Mouse (Mus musculus) liver, embryonic 14.5 days (tissue): ENCODE measurements around the gene Pagr1b. TPM values are rescaled to one million over a fixed set of nuclear protein-coding genes. Genes with fewer than 3 reads are reported as not detected.

ENCODE experiments used
- ATAC-seq: fragments of 200-750 bp; cut with Nextera tagmentation; 2 replicates; pipeline ENCODE4 v1.8.0; 2017; ENCODE audit warnings: moderate number of reproducible peaks, mild to moderate bottlenecking, moderate library complexity; ENCODE audit not compliant: insufficient read depth
- DNase-seq, 3 experiments: peaks; one replicate each; pipeline ENCODE4 v3.0.0-alpha.2; 2012 to 2013; ENCODE audit warnings: low read depth in 3 of 3, low spot score in 3 of 3
- H3K27ac ChIP-seq: fragments of 300-500 bp; sonication (generic); 2 replicates; pipeline ENCODE4 v1.5.1; 2014; ENCODE audit warnings: moderate library complexity, mild to moderate bottlenecking, control low read depth, inconsistent platforms
- H3K27me3 ChIP-seq: fragments of 300-500 bp; sonication (generic); 2 replicates; pipeline ENCODE4 v1.6.1; 2014; ENCODE audit warnings: mild to moderate bottlenecking, low read length, moderate library complexity; ENCODE audit not compliant: control insufficient read depth, insufficient read depth
- H3K36me3 ChIP-seq: fragments of 300-500 bp; sonication (generic); replicated peaks from 2 replicates; pipeline ENCODE4 v1.6.1; 2014; ENCODE audit warnings: low read depth; ENCODE audit not compliant: control insufficient read depth, insufficient read depth
- H3K4me1 ChIP-seq, 2 experiments: fragments of 200-500 bp in 1 of 2; fragments of 300-500 bp in 1 of 2; sonication (generic) in 1 of 2; replicated peaks; 2 replicates each; pipeline ENCODE4 v1.6.1; 2012 to 2014; ENCODE audit warnings: antibody characterized with exemption in 1 of 2, inconsistent platforms in 1 of 2, low read length in 1 of 2; ENCODE audit not compliant: control insufficient read depth in 2 of 2, insufficient read depth in 2 of 2
- H3K4me2 ChIP-seq: fragments of 300-500 bp; sonication (generic); 2 replicates; pipeline ENCODE4 v1.6.1; 2014; ENCODE audit warnings: low read depth, mild to moderate bottlenecking, control low read depth, moderate library complexity
- H3K4me3 ChIP-seq, 2 experiments: fragments of 200-500 bp in 1 of 2; fragments of 300-500 bp in 1 of 2; sonication (generic) in 1 of 2; 2 replicates each; pipeline ENCODE4 v1.5.1; 2012 to 2014; ENCODE audit warnings: low read depth in 2 of 2, low read length in 2 of 2, mild to moderate bottlenecking in 2 of 2, control low read depth in 1 of 2, inconsistent platforms in 1 of 2, moderate library complexity in 1 of 2; ENCODE audit not compliant: insufficient read depth in 1 of 2
- H3K9ac ChIP-seq: fragments of 300-500 bp; sonication (generic); replicated peaks from 2 replicates; pipeline ENCODE4 v1.6.1; 2014; ENCODE audit warnings: mild to moderate bottlenecking, control low read depth, moderate library complexity
- H3K9me3 ChIP-seq: fragments of 300-500 bp; sonication (generic); 2 replicates; pipeline ENCODE4 v1.6.1; 2016; ENCODE audit warnings: low read length, mixed read lengths; ENCODE audit not compliant: control insufficient read depth
- CTCF ChIP-seq: IDR thresholded peaks from 2 replicates; pipeline ENCODE4 v1.5.1; 2016; ENCODE audit warnings: antibody characterized with exemption, low read depth, control low read depth
- EP300 ChIP-seq: IDR thresholded peaks from 2 replicates; pipeline ENCODE4 v1.6.1; 2016; ENCODE audit warnings: antibody characterized with exemption, low read depth
- WGBS: fragments of 180-500 bp; shearing (Covaris S2); extraction: QIAGEN DNeasy Blood & Tissue Kit; methylation state at CpG from one replicate; pipeline ENCODE4 v1.1.7; 2014; ENCODE audit not compliant: insufficient replicate concordance; 5-methylcytosine and 5-hydroxymethylcytosine counted together
- polyA plus RNA-seq, 2 experiments: library from polyadenylated mRNA; depleted of rRNA in 1 of 2; stranded (reverse) in 1 of 2; unstranded in 1 of 2; fragments of >200 nt; fragmentation: Nextera tagmentation in 1 of 2; extraction: Ambion mirVana in 1 of 2; gene quantifications; 2 replicates each; pipeline versions ENCODE4 v1.2.1 to v1.2.3; 2012 to 2014

The Pagr1b gene
- polyA plus RNA-seq, 2 experiments = 0.10 TPM; not detected in 1

GRCm38 (mm10) chr7:127020031-127020430 is 3.7 kb upstream of the Pagr1b start:
- TF ChIP-seq EP300 = no peak
- TF ChIP-seq CTCF = no peak
- Histone ChIP-seq H3K4me3 (no peak overlapping the region), H3K4me2 (no peak overlapping the region), H3K4me1 (peaks cover 24 to 36% of the 10 kb centered on the region in 2 experiments), H3K27ac (no peak overlapping the region), H3K9me3 (no peaks in the 10 kb centered on the region), H3K9ac (no peak overlapping the region), H3K36me3 (peaks cover 29% of the 10 kb centered on the region), H3K27me3 (no peaks in the 10 kb centered on the region)
- 67% methylated on average over 3 of the region's 3 CpGs for WGBS
- ATAC-seq (no peak), DNase-seq (no peak)

- Histone ChIP-seq H3K9ac (no peak overlapping the region), H3K9me3 (no peaks in the 10 kb centered on the region), H3K4me2 (no peak overlapping the region), H3K4me3 (no peak overlapping the region), H3K27ac (no peak overlapping the region), H3K36me3 (peaks cover 27% of the 10 kb centered on the region), H3K27me3 (no peaks in the 10 kb centered on the region), H3K4me1 (peaks cover 24 to 34% of the 10 kb centered on the region in 2 experiments)
- DNase-seq = no peak
- no peak for ATAC-seq
- WGBS = 69% methylated on average over 14 of the region's 14 CpGs
- TF ChIP-seq EP300 (no peak), CTCF (no peak)
Observed at GRCm38 (mm10) chr7:127019306-127019960, 3.1 kb upstream of the Pagr1b start.

- 75% methylated on average over 15 of the region's 15 CpGs for WGBS
- Histone ChIP-seq H3K4me1 (peaks cover 16 to 29% of the 10 kb centered on the region in 2 experiments), H3K9ac (no peak overlapping the region), H3K9me3 (no peaks in the 10 kb centered on the region), H3K4me3 (no peak overlapping the region), H3K4me2 (no peak overlapping the region), H3K27me3 (no peaks in the 10 kb centered on the region), H3K27ac (no peak overlapping the region), H3K36me3 (peaks cover 19% of the 10 kb centered on the region)
- TF ChIP-seq CTCF (no peak), EP300 (no peak)
- ATAC-seq (no peak), DNase-seq (no peak)
Observed at GRCm38 (mm10) chr7:127018416-127019305, 2.4 kb upstream of the Pagr1b start.

GRCm38 (mm10) chr7:127017950-127018345 is 1.7 kb upstream of the Pagr1b start:
- Histone ChIP-seq H3K4me2 (peak overlapping the region; percentile 31; the same call in 1 of the 2 replicates), H3K4me1 (peaks cover 9 to 30% of the 10 kb centered on the region in 2 experiments)

More at GRCm38 (mm10) chr7:127017950-127018345, 1.7 kb upstream of the Pagr1b start:
- TF ChIP-seq EP300 (no peak), CTCF (no peak)
- Histone ChIP-seq H3K27ac (peak overlapping the region; percentile 14; the same call in 1 of the 2 replicates), H3K27me3 (no peaks in the 10 kb centered on the region), H3K9ac (no peak overlapping the region; the same call in 1 of the 2 replicates), H3K9me3 (no peaks in the 10 kb centered on the region), H3K4me3 (no peak overlapping the region), H3K36me3 (peaks cover 12% of the 10 kb centered on the region)
- DNase-seq = no peak
- no peak for ATAC-seq
- WGBS = 46% methylated on average over 6 of the region's 6 CpGs
